Mouse (Mus musculus) C2C12 (cell line): ENCODE measurements at regions not wholly inside any gene's neighbourhood (a gene's known extent, or its start where the extent isn't known, plus 50 kb on each side); places are given as distances from the start of the nearest gene placed in this dataset.

ENCODE experiments used
- H3K27me3 ChIP-seq: one replicate; pipeline ENCODE4 v1.6.1; 2011; ENCODE audit not compliant: control insufficient read depth, insufficient read depth, insufficient read length
- H3K36me3 ChIP-seq: one replicate; pipeline ENCODE4 v1.6.1; 2011; ENCODE audit not compliant: control insufficient read depth, insufficient read depth
- H3K4me3 ChIP-seq: one replicate; pipeline ENCODE4 v1.5.1; 2011; ENCODE audit warnings: mild to moderate bottlenecking, control low read depth; ENCODE audit not compliant: poor library complexity, insufficient read depth, severe bottlenecking
- H3K79me2 ChIP-seq: one replicate; pipeline ENCODE4 v1.6.1; 2011; ENCODE audit not compliant: control insufficient read depth, insufficient read depth
- H3K79me3 ChIP-seq: one replicate; pipeline ENCODE4 v1.6.1; 2011; ENCODE audit warnings: low read depth, control low read depth
- H3ac ChIP-seq: one replicate; pipeline ENCODE3; 2011; ENCODE audit warnings: low read depth; ENCODE audit not compliant: control insufficient read depth, insufficient read length
- CEBPB ChIP-seq: IDR thresholded peaks from one replicate; pipeline ENCODE4 v1.6.1; 2011; ENCODE audit warnings: low read depth, mild to moderate bottlenecking, control low read depth, moderate library complexity
- CTCF ChIP-seq: IDR thresholded peaks from one replicate; pipeline ENCODE4 v1.5.1; 2011; ENCODE audit not compliant: control insufficient read depth, insufficient read depth, insufficient read length
- FOSL1 ChIP-seq: IDR thresholded peaks from one replicate; pipeline ENCODE4 v1.8.0; 2011; ENCODE audit warnings: mild to moderate bottlenecking, low read length; ENCODE audit not compliant: poor library complexity, insufficient read depth, severe bottlenecking
- MAX ChIP-seq: IDR thresholded peaks from one replicate; pipeline ENCODE4 v1.6.1; 2011; ENCODE audit warnings: mild to moderate bottlenecking, control low read depth
- MYOD1 ChIP-seq: IDR thresholded peaks from one replicate; pipeline ENCODE4 v1.6.1; 2011; ENCODE audit warnings: low read depth; ENCODE audit not compliant: control insufficient read depth, insufficient read length
- MYOG ChIP-seq: IDR thresholded peaks from one replicate; pipeline ENCODE4 v1.6.1; 2011; ENCODE audit not compliant: control insufficient read depth, insufficient read length; ENCODE audit errors: extremely low read depth
- USF1 ChIP-seq: IDR thresholded peaks from one replicate; pipeline ENCODE4 v1.6.1; 2011; ENCODE audit warnings: low read depth, mild to moderate bottlenecking, control low read depth, moderate library complexity

DNA sequence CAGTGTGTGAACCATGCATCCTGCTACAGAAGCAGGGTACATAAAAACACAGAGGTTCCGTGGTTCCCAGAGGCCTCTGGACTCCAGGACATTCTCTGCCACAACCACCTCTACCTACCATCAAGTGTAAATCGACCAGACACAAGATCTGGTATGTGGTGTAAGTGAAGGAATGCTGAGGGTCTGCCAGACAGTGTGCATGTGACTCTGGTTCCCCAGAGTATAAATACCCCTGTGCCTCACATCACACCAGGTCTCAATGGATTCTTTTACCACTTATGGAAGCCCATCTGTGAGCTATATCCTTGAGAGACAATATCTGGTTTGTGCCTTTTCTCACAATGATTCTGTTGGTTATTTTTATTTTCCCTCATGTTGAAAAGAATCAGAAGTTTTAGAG is 563.0 kb downstream of the Pdcd6ip start:
- H3K4me3 ChIP-seq = no peak overlapping the region
- no peaks in the 10 kb centered on the region for H3K36me3 ChIP-seq
- H3K79me3 ChIP-seq = no peaks in the 10 kb centered on the region
- TF ChIP-seq CEBPB = no peak
- TF ChIP-seq MAX = no peak
- TF ChIP-seq CTCF = no peak
- TF ChIP-seq USF1 = no peak
- TF ChIP-seq MYOG = no peak
- TF ChIP-seq MYOD1 = no peak
- no peak overlapping the region for H3ac ChIP-seq
- no peaks in the 10 kb centered on the region for H3K27me3 ChIP-seq
- H3K79me2 ChIP-seq = no peaks in the 10 kb centered on the region

DNA sequence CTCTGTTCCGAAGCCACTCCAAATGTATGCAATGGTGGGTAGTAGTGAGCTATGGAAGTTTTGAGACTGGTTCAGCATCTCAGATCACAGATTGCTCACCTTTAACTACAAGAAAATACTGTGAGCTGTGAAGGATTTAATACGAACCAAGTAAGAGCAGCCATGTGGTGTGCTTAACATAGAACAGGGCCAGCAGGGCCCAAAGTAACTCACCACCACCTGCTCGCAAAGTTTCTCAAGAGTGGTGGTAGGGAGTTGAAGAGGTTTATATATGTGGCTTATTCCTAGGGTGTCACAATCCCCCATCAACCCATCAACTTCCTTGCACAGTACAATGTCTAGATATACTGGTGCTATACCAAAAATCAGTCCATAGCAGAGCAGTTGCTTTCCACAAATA is 573.4 kb downstream of the Pdcd6ip start:
- no peaks in the 10 kb centered on the region for H3K79me3 ChIP-seq
- H3K4me3 ChIP-seq = no peak overlapping the region
- no peaks in the 10 kb centered on the region for H3K79me2 ChIP-seq
- H3K36me3 ChIP-seq = no peaks in the 10 kb centered on the region
- TF ChIP-seq MAX = no peak
- TF ChIP-seq MYOD1 = no peak
- TF ChIP-seq MYOG = no peak
- TF ChIP-seq CTCF = no peak
- TF ChIP-seq FOSL1 = no peak
- no peak for TF ChIP-seq CEBPB
- no peak for TF ChIP-seq USF1
- H3ac ChIP-seq = no peak overlapping the region
- H3K27me3 ChIP-seq = no peaks in the 10 kb centered on the region

DNA sequence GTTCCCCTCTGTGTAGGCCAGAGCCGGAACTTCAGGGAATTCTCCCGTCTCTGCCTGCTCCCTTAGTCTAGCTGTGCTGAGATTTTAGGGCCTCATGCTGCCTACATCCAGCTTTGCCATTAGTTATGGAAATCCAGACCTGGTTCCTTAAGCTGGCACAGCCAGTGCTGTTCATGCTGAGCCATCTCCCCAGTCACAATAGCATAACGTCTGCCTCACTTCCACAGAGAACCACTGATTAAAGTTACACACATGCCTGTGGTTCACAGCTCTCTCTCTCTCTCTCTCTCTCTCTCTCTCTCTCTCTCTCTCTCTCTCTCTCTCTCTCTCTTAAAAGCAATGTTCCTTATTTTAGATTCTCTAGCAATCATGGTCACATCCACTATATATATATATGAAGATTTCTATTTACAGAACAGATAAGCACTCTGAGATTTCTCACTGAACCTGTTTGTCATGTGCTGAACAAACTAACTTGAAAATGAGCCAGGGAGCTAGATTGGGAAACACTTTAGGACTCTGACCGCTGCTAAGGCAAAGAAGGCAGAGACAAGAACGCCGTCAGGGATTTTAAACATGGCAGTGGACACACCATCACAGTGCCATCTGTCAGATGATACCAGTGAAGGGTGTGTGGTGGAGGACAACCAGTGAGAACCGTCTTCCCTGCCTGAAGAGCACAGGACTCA is 584.9 kb downstream of the Pdcd6ip start:
- no peaks in the 10 kb centered on the region for H3K79me3 ChIP-seq
- H3K27me3 ChIP-seq = no peaks in the 10 kb centered on the region
- H3K4me3 ChIP-seq = no peak overlapping the region
- TF ChIP-seq MYOG (no peak), CTCF (no peak), CEBPB (no peak), USF1 (no peak), MAX (no peak), FOSL1 (no peak), MYOD1 (no peak)
- H3ac ChIP-seq = no peak overlapping the region
- H3K36me3 ChIP-seq = no peaks in the 10 kb centered on the region
- no peaks in the 10 kb centered on the region for H3K79me2 ChIP-seq

GRCm38 (mm10) chr9:113122253-113122749 is 585.8 kb downstream of the Pdcd6ip start:
- H3K27me3 ChIP-seq = no peaks in the 10 kb centered on the region
- no peaks in the 10 kb centered on the region for H3K79me3 ChIP-seq
- no peaks in the 10 kb centered on the region for H3K79me2 ChIP-seq
- no peaks in the 10 kb centered on the region for H3K36me3 ChIP-seq
- no peak overlapping the region for H3K4me3 ChIP-seq
- no peak overlapping the region for H3ac ChIP-seq
- TF ChIP-seq MYOG = no peak
- no peak for TF ChIP-seq MYOD1
- no peak for TF ChIP-seq CTCF
- TF ChIP-seq MAX = no peak
- TF ChIP-seq FOSL1 = no peak
- TF ChIP-seq CEBPB = no peak
- TF ChIP-seq USF1 = no peak

DNA sequence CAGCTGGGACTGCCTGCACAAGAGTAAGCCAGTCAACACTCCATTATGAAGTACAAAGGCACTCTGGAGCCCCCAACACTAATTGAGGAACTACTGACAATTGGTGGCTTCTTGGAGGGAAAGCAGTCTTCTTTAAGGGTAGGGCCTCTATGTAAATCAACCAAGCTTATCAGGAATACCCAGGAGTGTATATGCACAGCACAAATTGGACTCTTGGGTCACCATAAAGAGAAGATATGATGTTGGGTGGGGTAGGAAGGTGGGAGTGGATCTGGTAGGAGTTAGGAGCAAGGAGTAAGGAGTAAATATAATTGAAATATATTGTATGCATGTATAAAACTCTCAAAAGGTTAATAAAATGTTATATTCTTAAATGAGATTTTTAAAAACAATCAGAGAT is 587.7 kb downstream of the Pdcd6ip start:
- TF ChIP-seq MYOD1 (no peak), CTCF (no peak), CEBPB (no peak), MYOG (no peak), USF1 (no peak), MAX (no peak), FOSL1 (no peak)

DNA sequence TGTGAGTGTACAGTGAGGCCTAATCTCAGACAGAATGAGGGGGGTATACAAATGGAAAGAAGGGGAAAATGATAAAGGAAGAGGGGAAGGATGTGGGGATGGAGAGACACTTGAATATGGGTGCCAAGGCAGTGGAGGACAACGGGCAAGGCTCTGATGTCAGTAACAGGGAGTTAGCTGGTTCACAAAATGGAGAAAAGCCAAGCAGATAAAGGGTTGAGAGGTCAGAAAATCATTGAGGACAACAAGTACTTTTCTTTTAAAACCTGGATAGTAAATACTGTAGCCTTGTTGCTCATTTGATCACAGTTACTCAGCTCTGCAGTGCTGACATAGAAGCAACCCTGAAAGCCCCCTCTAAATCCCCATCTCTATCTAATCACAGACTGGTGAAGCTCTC is 588.3 kb downstream of the Pdcd6ip start:
- no peaks in the 10 kb centered on the region for H3K79me2 ChIP-seq
- no peaks in the 10 kb centered on the region for H3K27me3 ChIP-seq
- no peaks in the 10 kb centered on the region for H3K79me3 ChIP-seq
- H3K36me3 ChIP-seq = no peaks in the 10 kb centered on the region
- no peak overlapping the region for H3K4me3 ChIP-seq
- no peak overlapping the region for H3ac ChIP-seq
- no peak for TF ChIP-seq CTCF
- no peak for TF ChIP-seq MYOD1
- no peak for TF ChIP-seq MYOG
- no peak for TF ChIP-seq CEBPB
- no peak for TF ChIP-seq USF1
- no peak for TF ChIP-seq FOSL1
- no peak for TF ChIP-seq MAX

More for the DNA sequence above, 587.7 kb downstream of the Pdcd6ip start:
- Histone ChIP-seq H3K4me3 (no peak overlapping the region), H3K79me3 (no peaks in the 10 kb centered on the region), H3K36me3 (no peaks in the 10 kb centered on the region), H3K79me2 (no peaks in the 10 kb centered on the region), H3K27me3 (no peaks in the 10 kb centered on the region), H3ac (no peak overlapping the region)
